Mouse (Mus musculus): Measurements from ENCODE around the gene Stox2. TPM values are rescaled to one million over a fixed set of nuclear protein-coding genes. Genes with fewer than 3 reads are reported as not detected.

Stox2 gene
- total RNA-seq, 2 experiments from 2014 or later: not detected

DNA sequence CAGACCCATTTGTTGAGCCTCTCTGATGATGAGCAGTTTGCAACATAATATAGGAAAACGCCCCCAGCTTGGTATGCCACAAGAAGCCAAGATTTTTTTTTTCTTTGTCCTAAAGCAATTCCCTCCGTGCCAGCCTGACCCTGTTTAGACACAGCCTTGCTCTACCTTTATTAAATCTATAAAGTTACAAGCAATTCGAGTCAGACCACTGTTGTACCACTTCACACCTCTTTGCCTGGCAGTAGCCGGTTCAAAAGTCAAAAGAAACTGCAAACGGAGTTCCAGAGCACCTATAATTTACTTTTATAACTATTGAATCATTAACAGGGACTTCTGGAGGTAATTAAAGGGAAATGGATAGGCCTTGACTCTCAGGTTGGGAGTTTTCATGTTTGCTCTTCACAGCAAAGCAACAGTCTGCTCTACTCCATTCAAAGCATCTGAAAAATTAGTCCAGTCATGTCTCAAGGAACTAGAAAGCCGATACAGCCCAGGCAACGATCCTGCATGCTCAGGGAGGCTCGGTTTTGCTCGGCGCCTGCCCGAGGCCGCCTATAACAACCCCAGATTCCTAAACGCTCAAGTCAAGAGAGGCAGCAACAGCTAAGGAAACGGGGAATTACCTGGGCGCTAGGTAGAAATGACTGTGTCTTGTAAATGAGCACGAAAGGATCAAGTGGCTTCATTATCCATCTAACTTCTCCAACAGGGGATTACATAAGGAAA lies 77.0 kb downstream of the Stox2 start:
- ATAC-seq (replicated peaks; ENCODE audit: low FRiP score, poor library complexity, severe bottlenecking): no peak

- no peak for ATAC-seq (replicated peaks; ENCODE audit: low FRiP score, poor library complexity, severe bottlenecking)
These were observed 79.1 kb downstream of the Stox2 start for GRCm38 (mm10) chr8:47367029-47367428.

- ATAC-seq (replicated peaks; ENCODE audit: low FRiP score, poor library complexity, severe bottlenecking): no peak
These were observed 82.9 kb downstream of the Stox2 start for GRCm38 (mm10) chr8:47363271-47363670.

DNA sequence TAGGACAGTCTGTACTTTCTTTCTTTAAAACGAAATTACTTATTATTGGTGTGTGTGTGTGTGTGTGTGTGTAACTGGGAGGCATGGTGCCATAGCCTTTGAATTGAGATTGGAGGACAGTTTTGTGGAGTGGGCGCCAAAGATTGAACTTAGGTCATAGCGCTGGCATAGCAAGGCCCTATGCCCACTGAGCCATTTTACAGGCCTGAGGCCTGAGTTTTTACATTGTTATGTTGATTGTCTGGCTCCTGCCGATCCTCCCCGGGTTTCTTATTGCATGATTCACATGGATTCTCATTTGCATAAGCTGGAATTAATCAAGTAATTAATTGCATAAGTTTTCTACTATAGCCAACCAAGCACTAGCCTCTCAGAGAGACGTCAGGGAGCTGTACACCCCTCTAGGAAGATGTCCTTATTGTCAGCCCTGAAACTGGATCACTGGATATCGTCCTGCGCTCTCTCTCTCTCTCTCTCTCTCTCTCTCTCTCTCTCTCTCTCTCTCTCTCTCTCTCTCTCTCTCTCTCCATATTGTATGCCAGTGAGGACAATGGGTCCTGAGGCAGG lies 90.7 kb downstream of the Stox2 start:
- ATAC-seq (replicated peaks; ENCODE audit: low FRiP score, poor library complexity, severe bottlenecking): no peak

GRCm38 (mm10) chr8:47354523-47355168 lies 91.5 kb downstream of the Stox2 start:
- no peak for ATAC-seq (replicated peaks; ENCODE audit: low FRiP score, poor library complexity, severe bottlenecking)

DNA sequence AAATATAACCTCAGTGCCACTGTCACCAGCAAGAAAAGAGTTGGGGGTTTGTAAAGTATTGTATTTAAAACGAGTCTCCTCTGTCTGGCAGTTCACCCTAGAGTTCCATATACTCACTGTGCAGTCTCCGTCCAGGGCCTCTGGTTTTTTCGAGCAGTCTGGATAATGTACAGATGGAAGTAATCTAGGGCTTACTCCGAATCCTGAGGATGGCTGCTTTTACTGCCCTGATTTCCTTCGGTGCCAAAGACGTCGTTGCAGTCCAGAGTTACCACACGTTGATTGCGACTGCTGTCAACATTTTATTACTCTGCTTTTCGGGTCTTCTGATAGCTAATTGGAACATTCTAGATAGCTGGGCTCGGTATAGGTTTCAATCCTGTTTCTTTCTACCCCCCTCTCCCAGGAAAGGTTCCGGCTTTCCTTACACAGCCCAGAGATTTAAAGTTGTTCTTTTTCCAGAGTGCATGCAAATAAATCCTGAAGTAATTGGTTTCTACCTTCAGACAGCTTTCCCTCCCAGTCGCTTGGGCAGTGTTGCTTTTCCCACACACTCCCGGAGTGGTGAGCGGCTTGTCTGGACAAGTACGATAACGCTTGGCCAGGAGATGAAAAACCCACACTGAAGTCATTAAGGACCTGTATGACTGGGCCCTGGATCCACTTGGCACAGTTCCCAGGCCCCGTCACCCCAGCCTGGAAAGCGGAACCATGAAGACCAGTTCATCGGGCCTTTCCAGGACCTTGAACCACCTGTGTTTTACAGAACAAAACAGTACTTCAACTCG lies 94.1 kb downstream of the Stox2 start:
- ATAC-seq (replicated peaks; ENCODE audit: low FRiP score, poor library complexity, severe bottlenecking): no peak

DNA sequence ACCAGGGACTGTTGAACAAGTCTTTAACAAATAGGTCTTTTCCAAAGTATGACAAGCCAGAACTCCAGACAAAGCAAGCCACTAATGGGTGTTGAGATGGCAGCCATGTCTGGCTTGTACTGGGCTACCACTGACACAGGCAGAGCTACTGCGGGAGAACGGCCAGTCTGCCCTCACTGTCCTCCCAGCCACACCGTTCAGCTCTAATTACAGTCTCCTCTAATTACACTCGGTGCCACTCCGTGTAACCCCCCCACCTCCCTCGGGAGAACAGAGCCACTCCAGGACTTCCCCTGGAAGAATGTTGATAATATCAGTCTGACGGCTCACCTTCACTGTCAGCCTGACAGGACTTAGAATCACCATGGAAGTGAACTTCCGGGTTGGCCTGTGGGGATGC lies 97.1 kb downstream of the Stox2 start:
- no peak for ATAC-seq (replicated peaks; ENCODE audit: low FRiP score, poor library complexity, severe bottlenecking)

DNA sequence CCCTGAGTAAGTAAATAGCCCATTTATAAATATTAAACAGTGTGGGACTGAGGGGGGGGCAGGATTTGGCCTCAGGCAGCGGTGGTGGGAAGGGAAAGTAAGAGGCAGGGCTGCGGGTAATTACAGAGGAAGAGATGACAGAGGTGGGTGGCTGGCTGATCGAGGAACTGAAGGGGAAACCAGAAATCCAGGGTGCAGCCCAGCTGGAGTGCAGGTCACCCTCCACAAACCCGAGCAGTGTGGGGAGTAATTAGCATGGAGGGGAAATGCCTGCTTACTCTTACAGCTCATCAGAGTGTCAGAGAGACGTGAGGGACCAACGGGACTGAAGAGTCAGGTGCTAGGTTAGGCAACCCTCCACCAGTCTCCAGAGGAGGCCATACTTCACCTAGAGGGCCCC lies 98.4 kb downstream of the Stox2 start:
- ATAC-seq (replicated peaks; ENCODE audit: low FRiP score, poor library complexity, severe bottlenecking): no peak

DNA sequence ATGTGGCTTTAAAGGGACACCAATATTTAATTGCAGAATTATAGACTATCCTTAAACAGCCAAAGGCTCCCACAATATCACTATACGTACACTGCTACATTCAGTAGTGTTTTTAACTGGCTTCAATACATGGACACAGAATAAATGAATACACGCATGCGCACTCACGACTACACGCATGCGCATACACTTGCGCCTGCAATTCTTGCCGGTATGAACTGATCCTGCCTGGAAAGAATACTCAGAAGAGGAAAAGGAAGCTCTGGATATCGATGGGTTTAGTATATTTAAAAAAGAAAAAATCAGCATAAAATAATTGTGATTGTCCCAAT lies 100.4 kb downstream of the Stox2 start:
- no peak for ATAC-seq (replicated peaks; ENCODE audit: low FRiP score, poor library complexity, severe bottlenecking)

DNA sequence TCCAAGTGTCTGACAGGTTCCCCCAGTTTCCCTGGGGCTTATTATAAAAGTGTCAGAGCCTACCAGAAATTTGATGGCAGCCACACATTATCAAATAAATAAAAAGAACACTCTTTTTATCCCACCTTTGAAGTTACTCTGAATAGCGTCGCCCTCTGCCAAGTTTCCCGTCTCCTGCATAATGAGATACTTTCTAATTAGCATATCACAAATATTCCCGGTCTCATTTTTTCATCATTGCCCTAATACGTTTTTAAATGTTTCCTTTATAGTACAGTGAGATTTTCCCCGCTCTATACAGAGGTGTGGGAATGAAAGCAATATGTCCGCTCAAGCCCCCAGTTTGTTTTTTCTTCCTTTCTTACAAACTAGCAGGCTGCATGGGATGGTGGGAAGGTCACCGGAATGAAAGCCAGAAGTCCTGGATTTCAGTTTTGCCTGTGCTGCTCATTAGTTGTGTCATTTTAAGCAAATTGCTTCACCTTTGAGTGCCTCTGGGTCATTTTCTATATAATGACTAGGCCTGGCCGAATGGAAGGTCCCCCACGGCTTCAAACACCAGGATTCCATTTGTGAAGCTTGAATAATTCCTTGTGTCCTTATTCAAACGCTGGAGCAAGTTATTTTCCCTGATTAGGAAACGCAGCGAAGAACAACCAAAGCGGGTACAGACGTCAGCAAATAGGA lies 100.9 kb downstream of the Stox2 start:
- ATAC-seq (replicated peaks; ENCODE audit: low FRiP score, poor library complexity, severe bottlenecking): no peak

GRCm38 (mm10) chr8:47341474-47341873 lies 104.7 kb downstream of the Stox2 start:
- ATAC-seq (replicated peaks; ENCODE audit: low FRiP score, poor library complexity, severe bottlenecking): no peak

GRCm38 (mm10) chr8:47338691-47339323 lies 107.4 kb downstream of the Stox2 start:
- ATAC-seq (replicated peaks; ENCODE audit: low FRiP score, poor library complexity, severe bottlenecking): no peak

GRCm38 (mm10) chr8:47336433-47336832 lies 109.7 kb downstream of the Stox2 start:
- ATAC-seq (replicated peaks; ENCODE audit: low FRiP score, poor library complexity, severe bottlenecking): no peak

- ATAC-seq (replicated peaks; ENCODE audit: low FRiP score, poor library complexity, severe bottlenecking): no peak
These were observed 110.2 kb downstream of the Stox2 start for GRCm38 (mm10) chr8:47335940-47336339.

DNA sequence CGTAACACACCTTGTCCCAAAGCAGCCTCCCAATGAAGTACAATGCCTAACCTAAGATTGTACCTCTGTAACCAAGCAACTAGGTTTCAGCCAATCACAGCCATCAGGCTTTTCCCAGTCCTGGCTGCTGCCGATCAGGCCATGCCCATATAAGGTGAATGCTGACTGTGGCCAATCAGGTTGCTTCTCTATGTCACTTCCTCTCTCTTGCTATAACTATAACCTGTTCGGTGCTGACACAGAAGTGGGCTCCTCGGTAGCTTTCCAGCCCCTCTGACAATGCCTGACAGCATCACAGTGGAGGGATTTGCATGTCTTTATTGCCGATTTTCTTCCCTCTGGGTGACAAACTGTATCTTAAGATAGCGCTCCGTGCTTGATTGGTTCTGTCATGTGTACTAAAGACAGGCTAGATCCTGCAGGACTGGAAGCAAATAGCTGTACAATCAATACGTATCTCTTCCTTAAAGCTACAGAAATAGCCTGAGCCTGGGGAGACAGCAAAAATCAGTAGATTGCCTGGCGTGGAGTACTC lies 111.9 kb downstream of the Stox2 start:
- no peak for ATAC-seq (replicated peaks; ENCODE audit: low FRiP score, poor library complexity, severe bottlenecking)

DNA sequence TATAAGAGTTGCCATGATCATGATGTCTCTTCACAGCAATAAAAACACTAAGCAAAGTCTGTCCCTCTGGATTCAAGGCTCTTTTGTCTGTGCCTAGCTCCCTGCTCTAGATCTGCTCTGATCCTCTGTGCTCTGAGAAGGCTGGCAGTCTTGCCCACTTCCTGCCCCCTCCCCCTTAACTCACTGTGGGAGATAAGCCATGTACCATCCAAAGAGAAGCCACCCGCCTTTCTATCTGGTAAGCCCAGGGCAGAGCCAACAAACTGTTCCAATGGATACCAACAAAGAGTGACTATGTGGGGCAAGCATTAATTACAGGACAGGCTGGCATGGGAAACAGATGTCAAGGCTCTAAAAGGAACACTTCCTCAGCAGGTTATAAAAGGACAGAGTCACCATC lies 113.2 kb downstream of the Stox2 start:
- no peak for ATAC-seq (replicated peaks; ENCODE audit: low FRiP score, poor library complexity, severe bottlenecking)

DNA sequence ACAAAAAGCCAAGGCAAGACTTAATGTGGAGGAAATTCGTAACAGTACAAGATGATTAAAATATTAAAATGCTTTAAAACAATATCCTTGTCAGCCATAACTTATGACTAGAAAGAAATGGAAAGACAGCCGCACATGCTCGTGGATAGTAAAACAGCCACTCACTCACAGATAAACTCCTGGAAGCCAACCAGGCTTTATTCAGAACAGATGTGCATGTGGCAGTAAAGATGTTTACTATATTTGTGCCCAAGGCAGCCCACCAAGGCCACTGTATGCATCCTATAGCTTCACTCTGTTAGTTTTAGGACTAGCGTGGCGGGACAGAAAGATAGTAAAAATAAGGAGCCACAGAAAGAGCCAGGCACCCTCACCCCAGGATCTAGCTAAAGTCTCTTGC lies 115.2 kb downstream of the Stox2 start:
- no peak for ATAC-seq (replicated peaks; ENCODE audit: low FRiP score, poor library complexity, severe bottlenecking)

- no peak for ATAC-seq (replicated peaks; ENCODE audit: low FRiP score, poor library complexity, severe bottlenecking)
These were observed 119.8 kb downstream of the Stox2 start for GRCm38 (mm10) chr8:47326348-47326747.

- ATAC-seq (replicated peaks; ENCODE audit: low FRiP score, poor library complexity, severe bottlenecking): no peak
These were observed 121.9 kb downstream of the Stox2 start for GRCm38 (mm10) chr8:47324117-47324820.
